Mouse (Mus musculus) CD4-positive, CD25-positive, alpha-beta regulatory T cell, adult 4 months (primary cell): Measurements from ENCODE around the gene Wfdc16. TPM values are rescaled to one million over a fixed set of nuclear protein-coding genes. Genes with fewer than 3 reads are reported as not detected.
"Not testable (repeated sequence)": the region's sequence is repeated elsewhere in the genome, so short reads cannot be mapped to it uniquely, and the experiment has no call there.

ENCODE experiments used
- ATAC-seq: one replicate; pipeline ENCODE4 v1.8.0; 2017
- polyA plus RNA-seq, 2 experiments: library from polyadenylated mRNA; unstranded; fragments of 100-300 nt; shearing (Covaris generic); gene quantifications; one replicate each; pipeline ENCODE4 v1.2.1; 2017

Gene Wfdc16
- polyA plus RNA-seq, 2 experiments from 2014 or later, result not detected

DNA sequence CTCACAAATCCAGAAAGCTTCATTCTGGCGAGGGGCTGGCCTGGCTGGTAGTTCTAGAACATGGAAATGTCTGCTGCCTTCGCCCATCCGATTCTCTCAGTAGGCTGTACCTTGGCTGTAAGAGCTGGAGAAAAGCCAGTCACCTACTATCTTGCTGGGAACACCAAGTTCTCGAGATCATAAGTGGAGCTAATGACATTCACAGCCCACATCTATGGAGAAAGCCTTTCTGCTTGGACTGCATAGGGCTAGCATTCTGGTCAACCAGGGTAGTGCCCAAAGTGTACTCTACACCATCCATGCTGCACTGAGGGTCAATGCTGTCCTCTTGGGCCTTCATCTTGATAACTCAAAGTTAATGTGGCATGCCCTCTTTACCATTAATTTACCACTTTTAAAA is 45.1 kb downstream of the Wfdc16 start, which contains the start of gene Eppin:
Eppin (minus strand) TSS at position 101 of the 400 bp plus-strand sequence.
- ATAC-seq, result no peak

DNA sequence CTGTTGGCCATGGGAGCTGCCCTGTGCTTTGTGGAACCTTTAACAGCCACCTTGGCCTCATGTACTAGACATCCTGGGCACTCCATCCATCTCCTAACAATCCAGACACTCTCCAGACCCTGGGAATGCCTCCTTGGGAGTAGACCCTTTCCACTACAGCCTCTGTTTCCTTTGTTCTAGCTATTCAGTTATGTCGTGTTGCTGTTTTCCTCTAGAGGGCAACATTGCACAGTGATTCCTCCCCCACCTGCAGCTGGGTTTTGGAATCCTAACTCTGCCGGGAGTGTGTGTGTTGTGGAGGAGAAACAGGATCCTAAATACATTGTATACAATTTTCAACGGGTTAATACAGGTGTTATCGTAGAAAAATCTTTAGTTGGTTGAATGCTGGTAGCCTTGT is 46.6 kb downstream of the Wfdc16 start:
- ATAC-seq, result no peak

DNA sequence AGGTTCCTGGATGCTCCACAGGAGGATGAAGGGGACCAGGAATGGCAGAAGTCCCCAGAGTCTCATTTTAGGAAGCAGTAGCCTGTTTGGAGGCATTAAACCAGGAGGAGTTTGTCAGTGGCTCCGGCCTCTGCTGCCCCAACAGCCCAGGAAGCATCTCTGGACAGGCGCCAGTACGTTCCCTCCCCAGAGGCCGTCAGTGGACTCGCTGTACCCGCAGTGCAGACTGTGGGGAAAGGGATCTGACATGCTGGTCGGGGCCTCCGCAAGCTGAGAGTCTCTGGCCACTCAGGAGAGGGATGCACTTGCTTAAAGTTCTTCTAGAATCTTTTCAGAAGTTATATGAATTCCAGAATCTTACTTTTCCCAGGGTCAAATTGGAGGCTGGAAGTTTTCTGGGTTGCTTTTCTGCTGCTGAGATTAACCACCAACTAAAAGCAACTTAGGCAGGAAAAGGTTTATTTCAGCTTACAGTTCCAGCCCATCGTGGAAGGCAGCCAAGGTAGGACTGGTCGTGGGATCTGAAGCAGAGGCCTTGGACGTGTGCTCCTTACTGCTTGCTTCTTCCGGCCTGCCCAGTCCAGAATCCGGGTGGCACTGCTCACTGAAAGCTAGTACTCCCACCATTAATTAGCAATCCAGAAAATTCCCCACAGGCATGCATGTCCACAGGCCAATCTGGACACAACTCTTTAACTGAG is 53.4 kb downstream of the Wfdc16 start, which contains the start of gene Wfdc6a:
Wfdc6a (minus strand) TSS at position 423 of the 701 bp plus-strand sequence.
- ATAC-seq, result not testable (repeated sequence)

Other genes with a start within 250 kb of the Wfdc16 start
- gene Slpi, start 249.7 kb downstream of the Wfdc16 start, polyA plus RNA-seq, result 1 to 10 TPM in 1 of 2 experiments, under 1 TPM in 1; 0.75 to 1.1 TPM
- gene Rbpjl, start 235.7 kb downstream of the Wfdc16 start, polyA plus RNA-seq, result not detected
- gene Matn4, start 233.6 kb downstream of the Wfdc16 start, polyA plus RNA-seq, result not detected
- gene Sdc4, start 194.9 kb downstream of the Wfdc16 start, polyA plus RNA-seq, result 10 to 100 TPM; 69.7 to 93.7 TPM
- 10 to 100 TPM in 1 of 2 experiments, 1 to 10 TPM in 1; 8.8 to 15.1 TPM for gene Sys1, start 181.8 kb downstream of the Wfdc16 start, polyA plus RNA-seq
- not detected for gene Gm20458, start 177.8 kb downstream of the Wfdc16 start, polyA plus RNA-seq
- gene Trp53tg5, start 165.1 kb downstream of the Wfdc16 start, polyA plus RNA-seq, result not detected
- 1 to 10 TPM; 3.7 to 4.5 TPM for gene Dbndd2, start 152.7 kb downstream of the Wfdc16 start, polyA plus RNA-seq
- gene Pigt, start 141.3 kb downstream of the Wfdc16 start, polyA plus RNA-seq, result 10 to 100 TPM; 17.0 to 27.0 TPM
- 1 to 10 TPM; 2.2 to 3.0 TPM for gene Wfdc2, start 76.4 kb downstream of the Wfdc16 start, polyA plus RNA-seq
- gene Spint3, start 65.3 kb downstream of the Wfdc16 start, polyA plus RNA-seq, result not detected
- not detected for gene Wfdc6a, start 53.3 kb downstream of the Wfdc16 start, polyA plus RNA-seq
- gene Eppin, start 45.2 kb downstream of the Wfdc16 start, polyA plus RNA-seq, result not detected
- gene Wfdc6b, start 25.3 kb downstream of the Wfdc16 start, polyA plus RNA-seq, result not detected
- not detected for gene Wfdc8, start 25.2 kb downstream of the Wfdc16 start, polyA plus RNA-seq
- not detected for gene Wfdc10, start 17.2 kb upstream of the Wfdc16 start, polyA plus RNA-seq
- gene Wfdc9, start 17.8 kb upstream of the Wfdc16 start, polyA plus RNA-seq, result not detected
- gene Wfdc11, start 35.3 kb upstream of the Wfdc16 start, polyA plus RNA-seq, result not detected
- gene Wfdc13, start 46.3 kb upstream of the Wfdc16 start, polyA plus RNA-seq, result not detected
- gene Spint4, start 59.7 kb upstream of the Wfdc16 start, polyA plus RNA-seq, result not detected
- gene Spint5, start 76.5 kb upstream of the Wfdc16 start, polyA plus RNA-seq, result not detected
- gene Wfdc3, start 107.1 kb upstream of the Wfdc16 start, polyA plus RNA-seq, result not detected
- gene Dnttip1, start 107.2 kb upstream of the Wfdc16 start, polyA plus RNA-seq, result 1 to 10 TPM; 3.8 to 7.3 TPM
- 10 to 100 TPM in 1 of 2 experiments, 1 to 10 TPM in 1; 7.7 to 11.4 TPM for gene Ube2c, start 131.1 kb upstream of the Wfdc16 start, polyA plus RNA-seq
- gene Tnnc2, start 141.2 kb upstream of the Wfdc16 start, polyA plus RNA-seq, result not detected
- 1 to 10 TPM; 4.9 to 7.7 TPM for gene Snx21, start 147.0 kb upstream of the Wfdc16 start, polyA plus RNA-seq
- 10 to 100 TPM; 32.5 to 42.2 TPM for gene Acot8, start 166.1 kb upstream of the Wfdc16 start, polyA plus RNA-seq
- gene Zswim3, start 166.3 kb upstream of the Wfdc16 start, polyA plus RNA-seq, result 1 to 10 TPM; 7.0 to 8.1 TPM
- 10 to 100 TPM; 20.9 to 30.5 TPM for gene Zswim1, start 183.9 kb upstream of the Wfdc16 start, polyA plus RNA-seq
- gene Spata25, start 189.7 kb upstream of the Wfdc16 start, polyA plus RNA-seq, result not detected
- 100 to 1,000 TPM; 211 to 247 TPM for gene Ctsa, start 194.1 kb upstream of the Wfdc16 start, polyA plus RNA-seq
- 1 to 10 TPM in 1 of 2 experiments, under 1 TPM in 1; 0.65 to 1.6 TPM for gene Neurl2, start 194.7 kb upstream of the Wfdc16 start, polyA plus RNA-seq
- gene Pltp, start 218.9 kb upstream of the Wfdc16 start, polyA plus RNA-seq, result under 1 TPM; 0.34 to 0.98 TPM
- gene Pcif1, start 240.5 kb upstream of the Wfdc16 start, polyA plus RNA-seq, result 100 to 1,000 TPM; 106 to 115 TPM